Mouse (Mus musculus): ENCODE results near the gene Ppp1r18. TPM values are rescaled to one million over a fixed set of nuclear protein-coding genes. Genes with fewer than 3 reads are reported as not detected.
"Not testable (repeated sequence)": the region's sequence is repeated elsewhere in the genome, so short reads cannot be mapped to it uniquely, and the experiment has no call there.

Ppp1r18 gene
- total RNA-seq, 2 experiments from 2014 or later, result 15.0 to 60.9 TPM

DNA sequence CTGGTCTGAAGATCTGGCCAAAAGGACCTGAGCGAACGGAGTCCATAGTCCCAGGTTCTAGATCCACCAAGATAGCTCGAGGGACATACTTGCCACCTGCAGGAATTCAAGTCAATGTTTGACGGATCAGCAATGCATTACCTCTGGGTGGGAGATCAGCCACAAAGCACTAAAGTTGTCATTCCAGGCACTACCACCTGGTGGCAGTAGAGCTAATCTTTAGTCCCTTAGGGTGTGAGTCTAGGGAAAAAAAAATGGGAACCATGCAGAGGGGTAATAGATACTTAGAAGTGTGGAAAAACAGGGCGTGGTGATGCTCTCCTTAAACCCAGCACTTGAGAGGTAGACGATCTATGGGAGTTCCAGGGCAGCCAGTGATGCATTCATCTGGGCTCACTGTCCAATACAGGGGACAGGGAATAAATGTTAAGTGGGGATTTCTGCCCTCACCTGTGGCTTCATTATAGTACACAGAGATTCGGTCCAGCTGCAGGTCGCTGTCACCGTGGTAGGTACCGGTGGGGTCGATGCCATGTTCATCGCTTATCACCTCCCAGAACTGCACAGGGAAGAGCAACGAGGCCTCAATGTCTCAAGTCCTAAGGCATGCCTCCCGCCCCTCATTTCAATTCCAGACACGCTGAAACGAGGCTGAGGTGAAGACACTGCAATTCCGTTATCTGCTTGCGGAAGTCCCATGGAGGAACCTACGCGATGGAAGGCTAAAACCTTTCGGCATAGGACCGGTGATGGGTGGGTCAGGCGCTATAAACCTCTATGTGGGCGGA lies 29.0 kb upstream of the Ppp1r18 start:
- ATAC-seq (replicated peaks; ENCODE audit: poor library complexity, severe bottlenecking), result peak; percentile 34

DNA sequence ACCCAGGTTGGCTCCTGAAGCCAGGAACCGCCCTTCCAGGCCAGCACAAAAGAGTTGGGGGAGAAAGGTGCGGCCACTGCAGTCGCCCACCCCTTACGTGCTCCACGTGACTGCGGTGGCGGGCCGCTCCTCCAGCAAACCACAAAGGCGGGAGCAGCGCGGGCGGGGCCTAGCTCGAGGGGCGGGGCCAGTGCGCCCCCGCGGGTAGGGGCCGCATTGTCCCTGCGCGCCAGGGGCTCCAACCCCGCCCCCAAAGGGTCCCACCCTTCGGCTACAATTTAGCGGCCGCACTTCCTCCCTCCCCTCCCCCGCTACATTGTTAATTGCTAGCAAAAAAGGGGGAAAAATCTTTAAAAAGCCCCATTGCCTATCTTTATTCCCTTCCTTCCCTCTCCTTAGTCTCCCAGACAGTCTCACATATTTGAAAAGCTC lies 28.4 kb upstream of the Ppp1r18 start:
- ATAC-seq (replicated peaks; ENCODE audit: poor library complexity, severe bottlenecking), result peak; percentile 26

DNA sequence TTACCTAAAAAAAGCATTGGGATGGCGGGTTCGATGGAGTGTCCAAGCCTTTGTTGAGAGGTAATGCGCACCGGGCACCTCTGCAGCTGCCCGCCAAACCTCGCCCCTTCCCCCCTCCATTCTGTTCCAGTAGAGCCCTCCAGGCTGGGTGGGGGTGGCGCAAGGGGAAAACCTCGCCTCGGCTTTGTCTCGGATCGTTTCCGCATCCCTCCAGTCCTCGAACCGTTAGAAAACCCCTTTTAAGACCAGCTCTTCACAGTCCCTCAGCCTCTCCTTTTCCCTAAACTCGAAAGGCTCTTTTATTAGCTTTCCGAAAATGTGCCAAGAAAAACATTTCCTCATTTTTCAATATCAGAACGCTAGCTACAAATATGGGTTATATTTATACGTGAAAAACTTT lies 27.9 kb upstream of the Ppp1r18 start:
- ATAC-seq (replicated peaks; ENCODE audit: poor library complexity, severe bottlenecking), result peak; percentile 5; the same call in 1 of the 2 replicates

DNA sequence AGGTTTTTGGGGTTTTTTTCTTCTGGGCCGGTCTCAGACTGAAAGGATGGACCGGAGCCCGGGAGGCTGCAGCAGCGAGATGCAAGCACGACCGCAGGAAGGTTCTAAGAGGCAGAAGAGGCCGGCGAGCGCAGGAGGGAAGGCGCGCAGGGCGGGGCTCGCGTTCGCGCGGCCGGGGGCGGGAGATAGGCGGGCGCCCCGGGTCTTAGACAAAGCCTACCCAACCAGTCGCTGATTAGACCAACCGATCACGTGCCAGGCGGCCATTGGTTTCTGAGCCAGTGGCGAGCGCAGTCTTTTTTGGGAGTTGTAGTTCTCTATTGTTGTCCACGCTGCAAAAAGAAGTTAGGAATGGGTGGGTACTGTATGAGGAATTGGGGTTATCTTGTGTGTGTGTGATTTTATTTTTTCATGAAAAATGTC lies 27.3 kb upstream of the Ppp1r18 start, which contains the start of gene Tubb5:
Tubb5 (minus strand) TSS at position 185 of the 423 bp plus-strand sequence.
- ATAC-seq (replicated peaks; ENCODE audit: poor library complexity, severe bottlenecking), result peak; percentile 45

DNA sequence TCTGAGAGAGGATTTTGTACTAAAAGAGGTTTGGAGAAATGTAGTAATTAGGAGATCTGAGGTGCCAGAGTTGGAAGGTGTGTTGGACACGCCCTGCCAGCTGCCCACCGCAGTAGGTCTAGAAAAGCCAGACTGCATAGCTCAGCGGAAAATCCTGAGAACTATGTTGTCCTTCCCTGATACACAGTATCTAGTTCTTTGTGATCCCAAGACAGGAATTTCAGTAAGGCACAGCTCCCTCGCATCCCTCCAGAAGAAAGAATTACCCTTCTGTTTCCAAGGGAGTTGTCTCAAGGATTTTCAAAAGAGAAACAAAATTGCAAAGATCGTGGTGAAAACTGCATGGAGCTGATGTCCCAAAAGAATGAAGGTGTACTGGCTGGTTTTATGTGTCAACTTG lies 26.8 kb upstream of the Ppp1r18 start:
- ATAC-seq (replicated peaks; ENCODE audit: poor library complexity, severe bottlenecking), result no peak

DNA sequence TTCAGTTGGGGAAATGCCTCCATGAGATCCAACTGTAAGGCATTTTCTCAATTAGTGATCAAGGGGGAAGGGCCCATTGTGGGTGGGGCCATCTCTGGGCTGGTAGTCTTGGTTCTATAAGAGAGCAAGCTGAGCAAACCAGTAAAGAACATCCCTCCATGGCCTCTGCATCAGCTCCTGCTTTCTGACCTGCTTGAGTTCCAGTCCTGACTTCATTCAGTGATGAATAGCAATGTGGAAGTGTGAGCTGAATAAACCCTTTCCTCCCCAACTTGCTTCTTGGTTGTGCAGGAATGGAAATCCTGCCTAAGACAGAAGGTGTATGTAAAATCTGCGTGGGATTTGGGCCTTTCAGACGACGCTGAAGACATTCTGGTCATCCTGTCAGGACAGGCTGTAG lies 26.4 kb upstream of the Ppp1r18 start:
- ATAC-seq (replicated peaks; ENCODE audit: poor library complexity, severe bottlenecking), result not testable (repeated sequence)

DNA sequence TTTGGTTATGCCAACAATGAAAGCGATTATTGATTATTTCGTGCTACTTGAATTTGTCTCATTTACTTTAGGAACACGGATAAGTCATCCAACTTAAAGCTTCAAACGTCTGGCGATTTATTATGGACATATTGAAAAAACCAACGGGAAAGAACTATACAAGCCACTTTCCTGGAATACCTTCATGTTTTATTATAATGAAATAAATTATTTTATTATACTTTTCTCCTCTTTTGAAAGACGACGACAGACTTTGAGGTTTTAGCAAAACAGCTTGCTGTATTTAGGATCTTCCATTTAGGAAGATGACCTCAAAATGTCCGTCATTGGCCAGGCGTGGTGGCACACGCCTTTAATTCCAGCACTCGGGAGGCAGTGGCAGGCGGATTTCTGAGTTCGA lies 24.8 kb upstream of the Ppp1r18 start:
- ATAC-seq (replicated peaks; ENCODE audit: poor library complexity, severe bottlenecking), result no peak

DNA sequence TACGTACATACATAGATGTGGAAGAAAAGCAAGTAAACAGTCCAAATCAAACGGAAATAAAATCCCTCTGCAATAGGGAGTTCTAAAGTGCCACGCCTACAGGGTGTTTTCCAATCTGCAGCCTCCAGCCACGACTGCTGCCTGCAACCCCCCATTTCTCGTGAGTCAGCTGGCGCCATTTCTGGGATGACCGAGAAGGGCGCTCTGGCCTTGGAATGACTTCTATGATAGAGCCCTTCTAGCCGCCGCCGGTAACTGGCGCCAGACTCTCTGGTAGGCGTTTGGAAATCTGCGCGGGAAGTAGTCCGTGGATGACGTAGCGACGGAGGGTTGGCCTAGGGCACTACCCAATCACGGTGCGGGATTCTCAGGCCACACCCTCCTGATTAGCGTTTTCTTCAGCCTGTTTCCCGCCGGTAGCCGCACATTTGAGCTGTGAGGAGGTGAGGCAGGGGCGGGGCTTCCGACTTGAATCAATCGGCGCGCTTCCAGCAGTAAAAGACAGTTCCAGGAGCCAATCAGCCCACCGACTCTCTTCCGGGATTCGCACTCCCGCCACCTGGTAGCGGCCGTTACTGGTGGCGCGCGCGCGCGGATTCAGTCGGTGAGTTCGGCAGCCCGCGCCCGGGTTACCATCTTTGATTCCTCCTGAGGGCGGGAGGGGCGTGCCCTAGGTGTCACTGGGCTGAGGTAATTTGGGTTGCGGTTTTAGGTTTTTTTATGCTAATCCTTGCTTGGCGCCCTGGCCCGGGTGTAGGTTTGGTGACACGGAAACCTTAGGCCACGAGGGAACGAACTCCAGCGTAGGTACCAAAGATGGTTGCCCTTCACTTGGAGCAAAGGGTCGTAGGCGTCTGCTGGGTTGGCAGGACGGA lies 24.1 kb upstream of the Ppp1r18 start, which contains the start of gene Mdc1:
Mdc1 (plus strand) TSS at position 440 of the 875 bp plus-strand sequence.
- peak; percentile 71 for ATAC-seq (replicated peaks; ENCODE audit: poor library complexity, severe bottlenecking)

DNA sequence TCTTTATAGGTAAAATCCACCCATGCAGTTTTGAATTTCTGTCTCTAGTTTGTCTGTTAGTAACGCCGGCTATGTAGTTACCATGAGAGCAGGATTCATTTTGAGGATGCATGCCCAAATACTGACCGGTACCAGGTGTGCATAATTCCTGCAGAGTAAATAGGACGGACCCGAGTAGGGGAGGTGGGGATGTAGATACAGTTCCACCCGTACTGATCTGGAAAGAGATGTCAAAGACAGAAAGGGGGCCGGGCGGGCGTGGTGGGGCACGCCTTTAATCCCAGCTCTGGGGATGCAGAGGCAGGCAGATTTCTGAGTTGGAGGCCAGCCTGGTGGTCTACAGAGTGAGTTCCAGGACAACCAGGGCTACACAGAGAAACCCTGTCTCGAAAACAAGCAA lies 23.4 kb upstream of the Ppp1r18 start:
- ATAC-seq (replicated peaks; ENCODE audit: poor library complexity, severe bottlenecking), result no peak

DNA sequence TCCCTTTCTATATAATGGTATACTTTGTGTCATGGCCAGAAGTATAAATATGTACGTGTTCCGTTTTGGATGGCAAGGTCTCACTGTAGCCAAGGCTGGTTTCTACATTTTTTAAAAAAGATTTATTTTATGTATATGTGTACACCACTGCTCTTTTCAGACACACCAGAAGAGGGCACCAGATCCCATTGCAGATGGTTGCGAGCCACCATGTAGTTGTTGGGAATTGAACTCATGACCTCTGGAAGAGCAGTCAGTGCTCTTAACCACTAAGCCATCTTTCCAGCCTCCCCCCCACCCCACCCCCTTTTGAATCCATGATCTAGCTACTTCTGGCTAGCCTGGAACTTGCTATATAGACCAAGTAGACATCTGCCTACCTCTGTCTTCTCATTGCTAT lies 21.9 kb upstream of the Ppp1r18 start:
- no peak for ATAC-seq (replicated peaks; ENCODE audit: poor library complexity, severe bottlenecking)

DNA sequence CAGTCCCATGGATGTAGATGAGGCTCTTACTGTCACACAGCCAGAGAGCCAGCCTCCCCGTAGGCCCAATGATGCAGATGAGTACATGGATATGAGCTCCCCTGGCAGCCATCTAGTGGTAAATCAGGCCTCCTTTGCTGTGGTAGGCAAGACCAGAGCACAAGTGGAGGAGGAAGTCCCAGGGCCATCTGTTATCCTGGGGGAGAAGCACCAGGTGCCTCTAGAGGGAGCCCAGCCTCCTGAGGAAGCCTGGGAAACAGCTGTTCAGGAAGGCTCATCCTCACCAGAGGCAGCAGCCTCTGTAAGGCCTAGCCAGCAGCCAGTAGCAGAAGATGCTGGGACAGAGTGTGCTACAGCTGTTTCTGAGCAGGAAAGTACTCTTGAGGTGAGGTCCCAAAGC lies 17.3 kb upstream of the Ppp1r18 start:
- ATAC-seq (replicated peaks; ENCODE audit: poor library complexity, severe bottlenecking), result peak; percentile 33; the same call in 1 of the 2 replicates

DNA sequence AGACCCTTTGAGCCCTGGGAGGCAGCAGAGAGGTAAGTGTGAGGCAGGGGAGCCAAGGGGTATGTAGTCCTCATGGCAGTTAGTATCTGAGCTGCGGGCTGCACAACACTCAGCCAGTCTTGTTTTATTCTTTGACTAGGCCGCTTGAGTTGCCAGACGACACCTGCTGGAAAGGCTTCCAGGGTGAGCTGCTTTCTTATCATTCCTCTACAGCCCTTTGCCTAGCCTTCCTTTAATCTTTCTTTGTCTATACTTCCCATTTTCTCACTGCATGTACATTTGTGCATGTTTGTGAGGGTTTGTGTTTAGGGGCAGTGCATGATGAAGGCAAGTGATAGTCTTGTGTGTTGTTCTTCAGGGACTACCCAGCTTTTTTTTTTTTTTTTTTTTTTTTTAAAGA lies 14.4 kb upstream of the Ppp1r18 start:
- no peak for ATAC-seq (replicated peaks; ENCODE audit: poor library complexity, severe bottlenecking)

DNA sequence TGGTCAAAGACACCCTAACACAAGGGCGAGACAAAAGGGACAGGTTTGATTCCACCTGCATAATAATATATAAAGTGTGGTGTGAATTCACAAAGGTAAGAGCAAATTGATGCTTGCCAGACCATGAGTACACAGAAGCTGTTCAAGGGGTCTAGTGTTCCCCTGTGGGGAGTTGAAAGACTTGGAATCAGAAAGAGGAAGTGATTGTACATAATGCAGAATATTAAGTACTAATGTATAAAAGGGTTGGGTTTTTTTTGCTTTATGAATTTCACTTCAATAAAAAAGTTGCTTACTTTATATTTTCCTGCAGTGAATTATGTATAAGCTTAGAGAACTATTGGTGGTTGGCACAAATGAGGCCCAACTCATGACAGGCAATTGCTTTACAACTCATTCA lies 6.0 kb upstream of the Ppp1r18 start:
- no peak for ATAC-seq (replicated peaks; ENCODE audit: poor library complexity, severe bottlenecking)

DNA sequence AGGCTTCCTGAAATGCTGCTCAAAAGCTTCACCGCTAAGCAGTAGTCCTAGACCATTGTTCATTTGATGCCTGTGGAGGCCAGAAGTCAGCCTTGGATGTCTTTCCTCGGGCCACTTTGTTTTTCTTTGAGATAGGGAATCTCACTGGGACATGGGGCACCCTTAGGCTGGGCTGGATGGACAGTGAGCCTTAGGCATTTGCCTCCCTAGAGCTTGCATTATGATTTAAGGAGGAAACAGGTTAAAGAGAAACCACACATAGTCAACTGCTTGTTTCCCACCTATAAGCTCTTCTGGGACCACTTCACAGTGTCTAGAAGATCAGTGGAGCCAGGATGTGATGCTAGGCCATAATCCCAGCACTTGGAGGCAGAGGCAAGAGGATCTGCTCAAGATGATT lies 5.6 kb upstream of the Ppp1r18 start:
- no peak for ATAC-seq (replicated peaks; ENCODE audit: poor library complexity, severe bottlenecking)

DNA sequence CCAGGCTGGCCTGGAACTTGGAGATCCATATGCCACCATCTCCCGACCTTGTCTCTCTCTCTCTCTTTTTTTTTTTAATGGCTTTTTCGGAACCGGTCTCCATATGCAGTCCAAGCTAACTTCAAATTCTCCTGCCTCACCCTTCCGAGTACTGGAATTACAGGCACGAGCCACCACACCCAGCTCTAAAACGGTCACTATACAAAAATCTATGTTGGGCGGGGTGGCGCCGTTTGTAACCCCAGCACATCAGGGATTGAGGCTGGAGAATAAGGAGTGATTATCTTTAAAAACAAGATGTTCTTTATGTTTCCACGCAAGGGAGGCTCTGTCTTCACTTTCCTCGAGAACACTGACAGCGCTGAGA lies 4.6 kb upstream of the Ppp1r18 start:
- no peak for ATAC-seq (replicated peaks; ENCODE audit: poor library complexity, severe bottlenecking)

DNA sequence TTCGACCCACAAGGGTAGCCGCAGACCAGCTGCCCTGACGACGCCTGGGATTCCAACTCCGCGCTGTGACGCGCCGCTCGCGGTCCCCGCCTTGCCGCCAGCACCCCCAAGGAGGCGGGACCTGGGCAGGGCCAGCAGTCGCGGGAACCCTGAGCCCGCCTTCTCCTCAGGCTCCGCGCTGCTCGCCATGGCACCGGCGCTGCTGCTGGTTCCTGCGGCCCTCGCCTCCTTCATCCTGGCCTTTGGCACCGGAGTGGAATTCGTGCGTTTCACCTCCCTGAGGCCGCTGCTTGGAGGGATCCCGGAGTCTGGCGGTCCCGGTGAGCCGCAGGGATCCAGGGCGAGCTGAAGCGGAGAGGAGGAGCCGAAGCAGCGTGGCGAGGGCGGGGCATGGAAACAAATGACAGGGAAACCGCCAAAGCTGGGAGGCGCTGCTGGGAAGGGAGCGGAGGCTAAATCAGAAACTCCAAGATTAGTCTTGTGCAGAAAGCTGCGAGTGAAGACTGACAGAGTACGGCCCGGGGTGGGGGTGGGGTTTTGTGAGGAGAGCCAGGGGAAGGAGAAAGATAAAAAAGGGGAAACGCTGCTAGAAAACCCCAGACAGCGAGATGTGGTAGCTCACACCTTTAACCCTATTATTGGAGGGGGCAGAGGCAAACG lies 4.1 kb upstream of the Ppp1r18 start, which contains the start of gene Nrm:
Nrm (plus strand) TSS at position 121 of the 660 bp plus-strand sequence.
- ATAC-seq (replicated peaks; ENCODE audit: poor library complexity, severe bottlenecking), result peak; percentile 82

DNA sequence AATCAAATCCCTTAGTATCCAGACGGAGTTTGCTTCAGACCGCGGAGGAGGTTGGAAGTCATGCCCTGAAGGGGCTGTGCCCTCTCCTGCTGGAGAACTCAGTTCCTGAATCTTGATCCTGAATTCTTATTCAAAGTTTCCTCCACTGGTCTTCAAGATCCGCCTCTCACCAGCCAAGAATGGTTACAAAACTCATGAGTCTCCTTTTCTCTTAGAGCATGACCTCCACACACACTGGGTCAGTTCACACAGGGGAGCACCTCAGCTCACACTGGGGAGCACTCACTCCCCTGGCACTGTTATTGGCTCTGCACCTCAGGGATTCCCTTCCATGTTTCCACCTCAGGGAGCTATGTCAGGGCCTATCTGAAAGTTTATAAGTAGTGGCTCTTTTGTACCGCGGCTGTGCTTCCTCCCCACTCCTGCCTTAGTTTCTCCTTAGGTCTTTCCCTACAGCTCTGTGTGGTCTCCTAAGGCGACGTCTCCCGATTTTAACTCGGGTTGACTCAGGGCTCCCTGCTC lies 500 bp upstream of the Ppp1r18 start:
- ATAC-seq (replicated peaks; ENCODE audit: poor library complexity, severe bottlenecking), result no peak

DNA sequence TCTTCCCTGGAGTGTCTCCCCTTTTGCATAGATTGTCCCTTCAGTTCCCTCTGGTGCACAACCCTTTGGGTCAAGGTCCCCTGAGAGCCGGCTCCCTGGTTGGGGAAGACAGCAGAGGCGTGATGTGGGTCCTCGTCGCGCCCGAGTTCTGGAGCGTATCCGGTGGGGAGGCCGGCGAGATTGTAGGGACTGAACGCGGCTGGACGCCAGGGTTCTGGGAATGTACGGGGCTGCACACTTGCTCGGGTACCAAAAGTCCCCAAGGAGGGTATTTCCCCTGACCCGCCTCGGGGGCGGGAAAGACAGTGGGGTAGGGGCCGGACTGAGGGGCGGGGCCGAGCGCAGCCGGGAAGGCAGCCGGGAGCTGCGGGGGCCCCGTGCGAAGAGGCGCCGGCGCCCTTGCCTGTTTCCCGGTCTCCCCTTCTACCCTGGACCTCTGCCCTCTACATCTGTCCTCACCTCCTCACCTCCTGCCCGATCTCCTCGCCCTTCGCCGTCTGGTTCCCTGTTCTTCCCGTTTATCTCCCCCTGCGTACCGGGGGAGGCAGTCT lies 963 bp downstream of the Ppp1r18 start:
- no peak for ATAC-seq (replicated peaks; ENCODE audit: poor library complexity, severe bottlenecking)

DNA sequence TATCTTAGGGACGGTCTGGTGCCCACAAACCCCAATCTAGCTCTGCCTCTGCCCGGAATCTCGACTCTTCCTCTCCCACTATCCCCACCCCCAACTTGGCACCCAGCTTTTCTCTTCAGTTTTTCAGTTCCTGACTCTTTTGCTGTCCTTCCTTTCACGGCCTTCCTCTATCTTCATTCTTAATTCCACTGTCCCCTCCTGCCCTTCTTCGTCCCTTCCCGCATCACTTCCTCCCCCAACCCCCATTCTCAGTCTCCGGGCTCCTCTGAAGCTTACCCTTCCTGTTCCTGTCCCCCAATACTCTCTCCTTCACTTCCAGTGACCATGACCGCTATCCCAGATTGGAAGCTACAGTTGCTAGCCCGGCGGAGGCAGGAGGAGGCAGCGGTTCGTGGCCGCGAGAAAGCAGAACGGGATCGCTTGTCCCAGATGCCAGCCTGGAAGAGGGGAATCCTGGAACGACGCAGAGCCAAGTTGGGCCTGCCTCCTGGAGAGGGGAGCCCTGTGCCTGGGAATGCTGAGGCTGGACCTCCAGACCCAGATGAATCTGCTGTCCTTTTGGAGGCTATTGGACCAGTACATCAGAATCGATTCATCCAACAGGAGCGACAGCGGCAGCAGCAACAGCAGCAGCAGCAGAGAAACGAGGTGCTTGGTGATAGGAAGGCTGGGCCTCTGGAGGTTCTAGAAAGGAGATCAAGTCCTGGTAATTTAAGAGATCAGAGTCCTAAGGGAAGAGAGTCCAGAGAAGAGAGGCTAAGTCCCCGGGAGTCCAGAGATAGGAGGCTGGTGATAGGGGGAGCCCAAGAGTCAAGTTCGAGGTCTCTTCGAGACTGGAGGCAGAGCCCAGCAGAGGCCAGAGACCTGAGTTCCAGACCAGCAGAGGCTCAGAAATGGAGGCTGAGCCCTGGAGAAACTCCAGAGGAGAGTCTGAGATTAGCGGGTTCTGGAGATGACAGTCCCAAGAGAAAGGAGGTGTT lies 1.8 kb downstream of the Ppp1r18 start:
- ATAC-seq (replicated peaks; ENCODE audit: poor library complexity, severe bottlenecking), result 0 out of 2 replicates have a peak, but pooled peaks have one; percentile 4
